Mouse (Mus musculus) ES-Bruce4 (cell line): Measurements from ENCODE around the gene Clba1.
A peak's percentile ranks its signal among the peaks of the same experiment; 100 is the strongest.

Source experiments
- CTCF ChIP-seq: IDR thresholded peaks from one replicate; pipeline ENCODE4 v1.8.1; 2011; ENCODE audit warnings: low read depth, low read length
- EP300 ChIP-seq: IDR thresholded peaks from 2 replicates; pipeline ENCODE4 v1.6.1; 2011; ENCODE audit warnings: low read depth, low read length; ENCODE audit not compliant: insufficient read depth
- POLR2A ChIP-seq: IDR thresholded peaks from one replicate; pipeline ENCODE4 v1.8.1; 2011; ENCODE audit warnings: low read length; ENCODE audit not compliant: insufficient read depth

- TF ChIP-seq CTCF (no peak), POLR2A (no peak), EP300 (peak; percentile 62; the same call in 1 of the 2 replicates)
Observed at GRCm38 (mm10) chr12:112793601-112794355, 15.0 kb upstream of the Clba1 start.
